ENCODE assay signal across 11 mouse cellular contexts in the genomic region with DNA sequence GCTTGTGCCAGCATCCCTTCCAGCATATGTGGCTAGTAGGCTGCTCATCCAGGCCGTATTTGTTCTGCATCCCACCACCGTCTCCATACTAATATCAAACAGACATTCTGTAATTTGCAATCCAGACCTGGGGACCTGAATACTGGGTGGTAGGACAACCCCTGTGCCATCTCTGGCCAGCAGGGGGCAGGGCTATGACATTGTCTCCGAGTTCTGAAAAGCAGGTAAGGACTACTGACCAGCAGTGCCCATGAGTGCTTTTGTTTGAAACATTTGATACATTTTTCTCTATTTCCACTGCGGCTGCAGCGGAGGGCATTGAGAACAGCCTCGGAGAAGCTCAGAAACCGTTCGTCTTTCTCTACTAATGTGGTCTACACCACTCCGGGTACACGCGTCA. TPM values are rescaled to one million over a fixed set of nuclear protein-coding genes. Genes with fewer than 3 reads are reported as not detected.
A peak's percentile ranks its signal among the peaks of the same experiment; 100 is the strongest.
DNase-seq lines count a peak whose midpoint lies in the region; ATAC-seq and TF ChIP-seq lines count a peak whose summit lies in the region.
"Had no signal": no experiment of that assay in that cellular context is flagged by ENCODE, and none has a peak within 500 bp of the region (broad histone marks: within the 10 kb centered on the region; RNA-seq: fewer than 3 reads in every experiment).

No protein-coding gene starts in this region.

- H3K4me1 ChIP-seq in testis, adult 2 months (ENCODE audit: control insufficient read depth, insufficient read depth, low read length) = no peaks in the 10 kb centered on the region
- peaks cover 5% of the 10 kb centered on the region for H3K4me1 ChIP-seq in limb, embryonic 11.5 days (ENCODE audit: control insufficient read depth, insufficient read depth, low read length)
- no peaks in the 10 kb centered on the region for H3K4me1 ChIP-seq in neural tube, embryonic 15.5 days

- no peak overlapping the region for H3K4me2 ChIP-seq in limb, embryonic 11.5 days (ENCODE audit: low read depth, severe bottlenecking)
- no peak overlapping the region for H3K4me2 ChIP-seq in neural tube, embryonic 15.5 days

- H3K27me3 ChIP-seq in testis, adult 2 months (ENCODE audit: control insufficient read depth, insufficient read depth, low read length) = no peaks in the 10 kb centered on the region
- no peaks in the 10 kb centered on the region for H3K27me3 ChIP-seq in limb, embryonic 11.5 days (ENCODE audit: control insufficient read depth, insufficient read depth, low read length)
- no peaks in the 10 kb centered on the region for H3K27me3 ChIP-seq in neural tube, embryonic 15.5 days (replicated peaks)

- WGBS in limb, embryonic 11.5 days = 87% methylated on average over 11 of the region's 11 CpGs
- 92% methylated on average over 11 of the region's 11 CpGs for WGBS in neural tube, embryonic 15.5 days

- H3K36me3 ChIP-seq in testis, adult 2 months (ENCODE audit: control insufficient read depth, insufficient read depth, low read length) = no peaks in the 10 kb centered on the region
- no peaks in the 10 kb centered on the region for H3K36me3 ChIP-seq in limb, embryonic 11.5 days (ENCODE audit: control insufficient read depth, insufficient read depth, low read length)
- peaks cover 46% of the 10 kb centered on the region for H3K36me3 ChIP-seq in neural tube, embryonic 15.5 days

- H3K9ac ChIP-seq in limb, embryonic 11.5 days (ENCODE audit: low read length) = no peak overlapping the region
- no peak overlapping the region for H3K9ac ChIP-seq in neural tube, embryonic 15.5 days (replicated peaks)

- H3K4me3 ChIP-seq in testis, adult 2 months (ENCODE audit: control insufficient read depth, low read depth, low read length) = no peak overlapping the region
- no peak overlapping the region for H3K4me3 ChIP-seq in limb, embryonic 11.5 days (ENCODE audit: low read depth, low read length)
- H3K4me3 ChIP-seq in neural tube, embryonic 15.5 days (replicated peaks) = no peak overlapping the region

- peak; percentile 24; the same call in 1 of the 2 replicates for TF ChIP-seq CTCF in testis, adult 2 months (IDR thresholded peaks at IDR 0.05; ENCODE audit: control insufficient read depth, insufficient read depth, insufficient replicate concordance, low read depth, low read length)

- DNase-seq in cerebellum, adult 8-10 months = peak; percentile 52
- DNase-seq in testis, postnatal 14 days (ENCODE audit: low spot score) = no peak
- peak; percentile 37 for DNase-seq in limb, embryonic 11.5 days (ENCODE audit: low spot score)
- no peak for DNase-seq in heart, adult 8-10 months (ENCODE audit: low spot score)
- no peak for DNase-seq in B cell, adult 2 months

- no peaks in the 10 kb centered on the region for H3K9me3 ChIP-seq in limb, embryonic 11.5 days (ENCODE audit: control insufficient read depth, low read length)
- H3K9me3 ChIP-seq in neural tube, embryonic 15.5 days (replicated peaks) = no peaks in the 10 kb centered on the region

- TF ChIP-seq POLR2A in testis, adult 2 months (IDR thresholded peaks at IDR 0.05; ENCODE audit: control insufficient read depth, low read depth, low read length) = no peak

- H3K27ac ChIP-seq in testis, adult 2 months (ENCODE audit: control insufficient read depth, insufficient read depth, low read depth, low read length) = no peak overlapping the region
- no peak overlapping the region for H3K27ac ChIP-seq in limb, embryonic 11.5 days (replicated peaks; ENCODE audit: low read depth, low read length)
- H3K27ac ChIP-seq in neural tube, embryonic 15.5 days (replicated peaks) = no peak overlapping the region

- no peak for ATAC-seq in cerebellum, adult (ENCODE audit: insufficient number of reproducible peaks, low FRiP score, low TSS enrichment)
- ATAC-seq in limb, embryonic 11.5 days (ENCODE audit: insufficient number of reproducible peaks, low FRiP score, low TSS enrichment, low read depth) = no peak
- no peak for ATAC-seq in neural tube, embryonic 15.5 days (ENCODE audit: low FRiP score)

RNA-seq across cellular contexts. Expression of a gene that starts 44.0 kb away (rescaled TPM):
- polyA plus RNA-seq in testis, adult 2 months (2012; rRNA removed) = 0.10 TPM in 1 of 2 replicates, not detected in the other
- polyA plus RNA-seq in limb, embryonic 11.5 days (2014; fragmentation: Nextera tagmentation; extraction: Ambion mirVana) = not detected in 2 replicates
- not detected for total RNA-seq in heart, adult 8-10 months (2022)
- polyA plus RNA-seq in neural tube, embryonic 15.5 days (2015; fragmentation: Nextera tagmentation; extraction: Ambion mirVana) = not detected in 2 replicates
- total RNA-seq: ES-E14 had no signal
- polyA plus RNA-seq: embryonic facial prominence, embryonic 14.5 days; intestine, embryonic 14.5 days had no signal

RNA-seq across cellular contexts. Expression of a gene that starts 53.2 kb away (rescaled TPM):
- polyA plus RNA-seq in testis, adult 2 months (2012; rRNA removed) = 0.06 TPM in 2 replicates
- polyA plus RNA-seq in limb, embryonic 11.5 days (2014; fragmentation: Nextera tagmentation; extraction: Ambion mirVana) = 0.37 and 0.40 TPM in 2 replicates
- total RNA-seq in heart, adult 8-10 months (2022) = not detected
- 0.10 and 0.38 TPM in 2 replicates for polyA plus RNA-seq in neural tube, embryonic 15.5 days (2015; fragmentation: Nextera tagmentation; extraction: Ambion mirVana)
- total RNA-seq: ES-E14 had no signal

Comparison
In these comparisons a context has a peak if more than half of its experiments do, and no peak if none do; other contexts are left out.
1. DNase-seq: peak in cerebellum, adult 8-10 months (single experiment) and limb, embryonic 11.5 days (single experiment); none in testis, postnatal 14 days (single experiment), heart, adult 8-10 months (single experiment) and B cell, adult 2 months (0 of 2).